Mouse (Mus musculus): ENCODE measurements around the gene Noxa1. TPM values are rescaled to one million over a fixed set of nuclear protein-coding genes. Genes with fewer than 3 reads are reported as not detected.

The Noxa1 gene
- polyA plus RNA-seq, 1 experiment from 2014 or later: 0.43 TPM

DNA sequence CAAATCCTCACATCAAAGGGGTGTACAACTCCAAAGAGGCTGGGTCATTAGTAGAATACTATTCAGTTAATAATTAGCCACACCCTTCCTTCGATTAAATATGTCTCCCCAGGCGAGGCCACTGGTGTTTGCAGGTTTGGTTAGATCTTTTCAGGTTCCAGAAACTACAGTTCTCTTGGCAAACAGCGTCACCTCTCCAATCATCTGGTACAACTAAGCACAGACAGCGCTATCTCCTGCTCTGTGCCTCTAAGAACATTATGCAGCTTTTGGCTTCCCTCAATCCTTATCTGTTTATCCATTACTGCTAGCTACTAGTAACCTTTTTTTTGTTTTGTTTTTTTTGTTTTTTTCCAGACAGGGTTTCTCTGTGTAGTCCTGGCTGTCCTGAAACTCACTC lies 25.4 kb downstream of the Noxa1 start:
- H3K4me1 ChIP-seq (replicated peaks; ENCODE audit: insufficient read depth, low read length): no peaks in the 10 kb centered on the region
- H3K4me3 ChIP-seq (replicated peaks; ENCODE audit: low read depth, low read length): no peak overlapping the region
- no peak for DNase-seq (ENCODE audit: low spot score)
- no peaks in the 10 kb centered on the region for H3K27me3 ChIP-seq (ENCODE audit: insufficient read depth, low read length)
- H3K9me3 ChIP-seq (replicated peaks; ENCODE audit: low read length): no peaks in the 10 kb centered on the region
- no peak overlapping the region for H3K4me2 ChIP-seq (ENCODE audit: low read length)
- no peak overlapping the region for H3K27ac ChIP-seq
- H3K36me3 ChIP-seq (ENCODE audit: insufficient read depth, low read length): no peaks in the 10 kb centered on the region
- TF ChIP-seq CTCF (IDR thresholded peaks at IDR 0.05; ENCODE audit: low read depth): no peak
- 61% methylated on average over 4 of the region's 4 CpGs for WGBS
- no peak for ATAC-seq (replicated peaks; ENCODE audit: low FRiP score, low read depth)
- H3K9ac ChIP-seq (ENCODE audit: low read depth, low read length): no peak overlapping the region

DNA sequence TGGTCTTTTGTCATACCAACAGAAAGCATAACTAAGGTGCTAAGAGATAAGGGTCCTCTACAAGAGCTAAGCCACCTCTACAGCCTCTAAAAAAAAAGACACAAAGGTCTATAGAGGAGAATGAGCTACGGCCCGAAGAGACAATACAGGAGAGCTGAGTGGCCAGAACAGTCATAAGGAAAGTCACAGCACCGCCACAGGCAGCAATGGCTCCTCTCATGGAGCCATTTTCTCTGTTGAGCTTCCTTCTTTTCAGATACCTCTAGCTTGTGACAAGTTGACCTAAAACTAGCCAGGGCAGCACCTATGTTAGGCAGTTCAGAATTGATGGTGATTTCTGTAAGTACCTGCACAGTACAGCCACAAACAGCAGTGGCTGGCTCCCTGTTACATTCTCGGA lies 28.4 kb downstream of the Noxa1 start:
- no peak overlapping the region for H3K9ac ChIP-seq (ENCODE audit: low read depth, low read length)
- no peaks in the 10 kb centered on the region for H3K9me3 ChIP-seq (replicated peaks; ENCODE audit: low read length)
- ATAC-seq (replicated peaks; ENCODE audit: low FRiP score, low read depth) (no peak), DNase-seq (ENCODE audit: low spot score) (no peak)
- H3K4me1 ChIP-seq (replicated peaks; ENCODE audit: insufficient read depth, low read length): no peaks in the 10 kb centered on the region
- H3K36me3 ChIP-seq (ENCODE audit: insufficient read depth, low read length): 0 out of 2 replicates have a peak, but pooled peaks cover 2% of the 10 kb centered on the region
- no peak overlapping the region for H3K27ac ChIP-seq
- no peak for TF ChIP-seq CTCF (IDR thresholded peaks at IDR 0.05; ENCODE audit: low read depth)
- no peaks in the 10 kb centered on the region for H3K27me3 ChIP-seq (ENCODE audit: insufficient read depth, low read length)
- H3K4me3 ChIP-seq (replicated peaks; ENCODE audit: low read depth, low read length): no peak overlapping the region
- H3K4me2 ChIP-seq (ENCODE audit: low read length): no peak overlapping the region
- 82% methylated on average over 4 of the region's 4 CpGs for WGBS

DNA sequence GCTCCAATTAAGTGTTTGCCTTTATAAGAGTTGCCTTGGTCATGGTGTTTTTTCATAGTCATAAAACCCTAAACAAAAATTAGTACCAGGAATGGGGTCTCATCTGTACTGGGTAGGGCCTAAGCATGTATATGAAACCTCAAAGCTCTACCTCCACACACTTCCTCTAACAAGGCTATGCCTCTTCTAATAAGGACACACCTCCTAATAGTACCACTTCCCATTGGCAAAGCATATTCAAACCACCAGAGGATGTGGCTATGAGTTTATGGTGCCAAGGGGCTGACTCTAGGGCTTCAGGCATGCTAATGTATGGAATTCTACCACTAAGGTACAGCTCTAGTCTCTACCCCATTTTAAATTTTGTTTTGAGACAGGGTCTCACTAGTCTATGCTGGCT lies 29.4 kb downstream of the Noxa1 start:
- Histone ChIP-seq H3K27me3 (ENCODE audit: insufficient read depth, low read length) (no peaks in the 10 kb centered on the region), H3K4me2 (ENCODE audit: low read length) (no peak overlapping the region), H3K27ac (no peak overlapping the region), H3K36me3 (ENCODE audit: insufficient read depth, low read length) (0 out of 2 replicates have a peak, but pooled peaks cover 12% of the 10 kb centered on the region), H3K4me1 (replicated peaks; ENCODE audit: insufficient read depth, low read length) (no peaks in the 10 kb centered on the region), H3K9ac (ENCODE audit: low read depth, low read length) (no peak overlapping the region), H3K9me3 (replicated peaks; ENCODE audit: low read length) (no peaks in the 10 kb centered on the region), H3K4me3 (replicated peaks; ENCODE audit: low read depth, low read length) (no peak overlapping the region)
- TF ChIP-seq CTCF (IDR thresholded peaks at IDR 0.05; ENCODE audit: low read depth): no peak
- ATAC-seq (replicated peaks; ENCODE audit: low FRiP score, low read depth) (no peak), DNase-seq (ENCODE audit: low spot score) (no peak)

DNA sequence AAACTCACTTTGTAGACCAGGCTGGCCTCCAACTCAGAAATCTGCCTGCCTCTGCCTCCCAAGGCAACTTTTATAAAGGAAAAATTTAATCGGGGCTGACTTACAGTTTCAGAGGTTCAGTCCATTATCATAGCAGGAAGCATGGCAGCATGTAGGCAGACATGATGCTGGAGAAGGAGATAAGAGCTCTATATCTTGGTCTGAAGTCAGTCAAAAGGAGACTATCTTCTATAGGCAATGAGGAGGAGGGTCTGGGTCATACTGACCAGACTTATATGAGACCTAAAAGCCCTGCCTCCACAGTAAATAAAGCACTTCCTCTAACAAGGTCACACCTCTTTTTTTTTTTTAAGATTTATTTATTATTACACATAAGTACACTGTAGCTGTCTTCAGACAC lies 30.7 kb downstream of the Noxa1 start:
- no peak for ATAC-seq (replicated peaks; ENCODE audit: low FRiP score, low read depth)
- no peak for DNase-seq (ENCODE audit: low spot score)
- H3K4me3 ChIP-seq (replicated peaks; ENCODE audit: low read depth, low read length): no peak overlapping the region
- H3K27me3 ChIP-seq (ENCODE audit: insufficient read depth, low read length): no peaks in the 10 kb centered on the region
- H3K9ac ChIP-seq (ENCODE audit: low read depth, low read length): no peak overlapping the region
- H3K27ac ChIP-seq: no peak overlapping the region
- no peak overlapping the region for H3K4me2 ChIP-seq (ENCODE audit: low read length)
- TF ChIP-seq CTCF (IDR thresholded peaks at IDR 0.05; ENCODE audit: low read depth): no peak
- no peaks in the 10 kb centered on the region for H3K4me1 ChIP-seq (replicated peaks; ENCODE audit: insufficient read depth, low read length)
- H3K9me3 ChIP-seq (replicated peaks; ENCODE audit: low read length): no peaks in the 10 kb centered on the region
- 91% methylated on average over 1 of the region's 1 CpGs for WGBS
- 0 out of 2 replicates have a peak, but pooled peaks cover 14% of the 10 kb centered on the region for H3K36me3 ChIP-seq (ENCODE audit: insufficient read depth, low read length)

DNA sequence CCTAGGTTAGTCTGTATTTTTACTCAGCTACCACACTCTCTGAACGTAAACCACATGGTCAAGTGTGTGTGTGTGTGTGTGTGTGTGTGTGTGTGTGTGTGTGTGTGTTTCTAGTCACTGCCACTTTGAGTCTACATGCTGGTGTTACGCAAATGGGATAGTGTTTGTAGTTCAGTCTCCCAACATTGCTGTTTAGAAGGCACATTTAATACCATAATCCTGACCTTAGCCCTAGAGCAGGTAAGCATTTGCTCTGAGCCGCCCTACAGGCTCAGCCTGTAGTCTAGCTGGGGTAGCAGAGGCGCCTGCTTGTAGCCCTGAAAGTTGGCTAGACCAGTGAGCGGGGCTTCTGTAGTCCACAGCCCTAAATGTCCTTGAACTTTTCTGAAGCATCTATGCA lies 31.4 kb downstream of the Noxa1 start:
- Histone ChIP-seq H3K27me3 (ENCODE audit: insufficient read depth, low read length) (no peaks in the 10 kb centered on the region), H3K4me1 (replicated peaks; ENCODE audit: insufficient read depth, low read length) (no peaks in the 10 kb centered on the region), H3K27ac (no peak overlapping the region), H3K9me3 (replicated peaks; ENCODE audit: low read length) (no peaks in the 10 kb centered on the region), H3K4me2 (ENCODE audit: low read length) (no peak overlapping the region), H3K4me3 (replicated peaks; ENCODE audit: low read depth, low read length) (no peak overlapping the region), H3K36me3 (ENCODE audit: insufficient read depth, low read length) (0 out of 2 replicates have a peak, but pooled peaks cover 14% of the 10 kb centered on the region), H3K9ac (ENCODE audit: low read depth, low read length) (no peak overlapping the region)
- TF ChIP-seq CTCF (IDR thresholded peaks at IDR 0.05; ENCODE audit: low read depth): no peak
- WGBS: 88% methylated on average over 5 of the region's 5 CpGs
- DNase-seq (ENCODE audit: low spot score): no peak
- no peak for ATAC-seq (replicated peaks; ENCODE audit: low FRiP score, low read depth)

DNA sequence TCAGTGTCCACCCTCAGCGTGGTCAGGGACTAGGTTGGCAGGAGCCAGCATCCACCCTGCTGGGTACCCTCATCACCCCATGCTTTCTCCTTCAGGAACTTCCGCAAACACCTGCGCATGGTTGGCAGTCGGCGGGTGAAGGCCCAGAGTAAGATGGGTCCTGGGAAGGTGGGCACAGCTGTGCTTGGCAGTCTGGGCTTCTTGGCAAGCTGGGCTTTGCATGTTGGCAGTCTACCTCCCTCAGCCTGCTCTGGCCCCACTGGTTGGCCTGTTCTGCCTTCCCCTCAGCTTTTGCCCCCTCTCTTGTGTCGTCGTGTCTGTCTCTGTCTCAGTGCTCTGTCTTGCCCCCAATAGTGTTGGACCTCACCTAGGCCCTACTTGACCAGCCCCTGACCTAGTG lies 36.0 kb downstream of the Noxa1 start:
- Histone ChIP-seq H3K27me3 (ENCODE audit: insufficient read depth, low read length) (no peaks in the 10 kb centered on the region), H3K9me3 (replicated peaks; ENCODE audit: low read length) (no peaks in the 10 kb centered on the region), H3K4me1 (replicated peaks; ENCODE audit: insufficient read depth, low read length) (peaks cover 11% of the 10 kb centered on the region), H3K9ac (ENCODE audit: low read depth, low read length) (no peak overlapping the region), H3K4me3 (replicated peaks; ENCODE audit: low read depth, low read length) (no peak overlapping the region), H3K36me3 (ENCODE audit: insufficient read depth, low read length) (0 out of 2 replicates have a peak, but pooled peaks cover 16% of the 10 kb centered on the region), H3K4me2 (ENCODE audit: low read length) (no peak overlapping the region), H3K27ac (no peak overlapping the region)
- 97% methylated on average over 7 of the region's 7 CpGs for WGBS
- TF ChIP-seq CTCF (IDR thresholded peaks at IDR 0.05; ENCODE audit: low read depth): no peak
- ATAC-seq (replicated peaks; ENCODE audit: low FRiP score, low read depth) (no peak), DNase-seq (ENCODE audit: low spot score) (no peak)
